Mouse (Mus musculus) midbrain, embryonic 14.5 days (tissue): ENCODE measurements at regions not wholly inside any gene's neighbourhood (a gene's known extent, or its start where the extent isn't known, plus 50 kb on each side); places are given as distances from the start of the nearest gene placed in this dataset.

Experiments
- ATAC-seq: fragments of 200-750 bp; cut with Nextera tagmentation; 2 replicates; pipeline ENCODE4 v1.8.0; 2017; ENCODE audit warnings: moderate number of reproducible peaks, moderate library complexity; ENCODE audit not compliant: low FRiP score, low TSS enrichment
- DNase-seq: peaks from one replicate; pipeline ENCODE4 v3.0.0-alpha.2; 2015
- H3K27ac ChIP-seq: fragments of 300-500 bp; sonication (generic); replicated peaks from 2 replicates; pipeline ENCODE4 v1.5.1; 2014; ENCODE audit warnings: mild to moderate bottlenecking, low read depth, low read length, moderate library complexity
- H3K27me3 ChIP-seq: fragments of 300-500 bp; sonication (generic); 2 replicates; pipeline ENCODE4 v1.6.1; 2014; ENCODE audit warnings: low read length, control low read depth, mixed read lengths; ENCODE audit not compliant: control insufficient read depth, insufficient read depth
- H3K36me3 ChIP-seq: fragments of 300-500 bp; sonication (generic); 2 replicates; pipeline ENCODE4 v1.6.1; 2014; ENCODE audit warnings: low read length, control low read depth; ENCODE audit not compliant: control insufficient read depth, insufficient read depth
- H3K4me1 ChIP-seq: fragments of 300-500 bp; sonication (generic); 2 replicates; pipeline ENCODE4 v1.6.1; 2014; ENCODE audit warnings: mild to moderate bottlenecking, antibody characterized with exemption, low read length, control low read depth; ENCODE audit not compliant: control insufficient read depth, insufficient read depth
- H3K4me2 ChIP-seq: fragments of 300-500 bp; sonication (generic); 2 replicates; pipeline ENCODE4 v1.6.1; 2014; ENCODE audit warnings: mild to moderate bottlenecking, low read length, moderate library complexity
- H3K4me3 ChIP-seq: fragments of 300-500 bp; sonication (generic); replicated peaks from 2 replicates; pipeline ENCODE4 v1.5.1; 2014; ENCODE audit warnings: low read depth, low read length
- H3K9ac ChIP-seq: fragments of 300-500 bp; sonication (generic); replicated peaks from 2 replicates; pipeline ENCODE4 v1.6.1; 2014; ENCODE audit warnings: mild to moderate bottlenecking, low read length, moderate library complexity
- H3K9me3 ChIP-seq: fragments of 300-500 bp; sonication (generic); 2 replicates; pipeline ENCODE4 v1.6.1; 2016; ENCODE audit warnings: low read length, control low read depth, mixed read lengths; ENCODE audit not compliant: control insufficient read depth
- WGBS: fragments of 180-500 bp; shearing (Covaris S2); extraction: QIAGEN DNeasy Blood & Tissue Kit; methylation state at CpG from one replicate; pipeline ENCODE4 v1.1.7; 2014; 5-methylcytosine and 5-hydroxymethylcytosine counted together

- DNase-seq (no peak), ATAC-seq (no peak)
These were observed 284.6 kb upstream of the Dab2 start for GRCm38 (mm10) chr15:6014982-6015381.

DNA sequence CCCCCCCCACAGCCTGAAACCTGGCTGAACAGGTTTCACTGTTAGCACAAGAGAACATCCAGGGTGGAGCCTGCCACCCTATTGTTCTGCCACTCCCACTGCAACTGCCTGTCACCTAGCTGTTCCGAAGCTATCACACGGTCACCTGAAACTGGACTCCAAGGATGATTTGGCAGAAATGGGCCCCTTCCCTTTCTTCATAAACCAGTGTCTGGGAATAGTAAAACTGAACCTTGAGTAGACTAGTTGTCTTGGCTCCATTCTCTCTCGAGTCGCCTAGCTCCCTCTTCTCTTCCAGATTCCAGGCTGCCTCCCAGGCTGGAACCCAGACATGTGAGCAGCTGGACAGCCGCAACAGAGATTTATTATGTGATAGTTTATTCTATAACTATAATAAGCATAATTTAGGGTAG, 282.9 kb upstream of the Dab2 start:
- H3K27me3 ChIP-seq, result no peaks in the 10 kb centered on the region
- no peak for ATAC-seq
- no peaks in the 10 kb centered on the region for H3K9me3 ChIP-seq
- no peak overlapping the region for H3K4me3 ChIP-seq
- no peak for DNase-seq
- 70% methylated on average over 5 of the region's 5 CpGs for WGBS
- H3K4me2 ChIP-seq, result no peak overlapping the region
- no peak overlapping the region for H3K27ac ChIP-seq
- H3K4me1 ChIP-seq, result no peaks in the 10 kb centered on the region
- H3K36me3 ChIP-seq, result no peaks in the 10 kb centered on the region
- H3K9ac ChIP-seq, result no peak overlapping the region

More at GRCm38 (mm10) chr15:6014982-6015381, 284.6 kb upstream of the Dab2 start:
- Histone ChIP-seq H3K36me3 (no peaks in the 10 kb centered on the region), H3K4me1 (no peaks in the 10 kb centered on the region), H3K9me3 (no peaks in the 10 kb centered on the region), H3K4me3 (no peak overlapping the region), H3K4me2 (no peak overlapping the region), H3K27me3 (no peaks in the 10 kb centered on the region), H3K27ac (no peak overlapping the region), H3K9ac (no peak overlapping the region)
- 74% methylated on average over 1 of the region's 1 CpGs for WGBS

GRCm38 (mm10) chr15:6025543-6025942, 274.0 kb upstream of the Dab2 start:
- no peak overlapping the region for H3K9ac ChIP-seq
- 78% methylated on average over 4 of the region's 4 CpGs for WGBS
- H3K4me1 ChIP-seq, result no peaks in the 10 kb centered on the region
- H3K4me2 ChIP-seq, result no peak overlapping the region
- no peak overlapping the region for H3K27ac ChIP-seq
- no peaks in the 10 kb centered on the region for H3K9me3 ChIP-seq
- H3K36me3 ChIP-seq, result no peaks in the 10 kb centered on the region
- H3K27me3 ChIP-seq, result no peaks in the 10 kb centered on the region
- ATAC-seq (no peak), DNase-seq (no peak)
- H3K4me3 ChIP-seq, result no peak overlapping the region

DNA sequence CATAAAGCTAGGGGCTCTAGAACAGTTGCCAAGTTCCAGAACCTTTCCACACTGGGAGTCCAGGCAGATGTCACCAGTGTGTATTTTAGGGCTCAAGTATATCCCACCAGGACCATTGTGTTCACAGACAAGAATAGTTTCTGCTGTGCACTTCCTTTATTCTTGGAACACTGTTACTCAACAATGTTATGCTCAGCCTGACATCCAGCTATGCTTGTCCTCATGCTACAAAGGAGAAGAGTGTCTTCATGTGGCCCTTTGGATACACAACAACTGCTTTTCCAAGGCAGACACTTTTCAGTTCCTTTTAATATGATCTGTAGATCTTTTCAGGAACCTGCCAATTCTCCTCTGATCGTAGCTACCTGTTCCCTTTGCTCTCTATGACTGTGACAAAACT, 270.4 kb upstream of the Dab2 start:
- DNase-seq (no peak), ATAC-seq (no peak)
- H3K4me2 ChIP-seq, result no peak overlapping the region
- no peaks in the 10 kb centered on the region for H3K36me3 ChIP-seq
- no peak overlapping the region for H3K27ac ChIP-seq
- H3K9me3 ChIP-seq, result no peaks in the 10 kb centered on the region
- H3K9ac ChIP-seq, result no peak overlapping the region
- H3K4me3 ChIP-seq, result no peak overlapping the region
- WGBS, result 91% methylated on average over 1 of the region's 1 CpGs
- H3K27me3 ChIP-seq, result no peaks in the 10 kb centered on the region
- no peaks in the 10 kb centered on the region for H3K4me1 ChIP-seq

DNA sequence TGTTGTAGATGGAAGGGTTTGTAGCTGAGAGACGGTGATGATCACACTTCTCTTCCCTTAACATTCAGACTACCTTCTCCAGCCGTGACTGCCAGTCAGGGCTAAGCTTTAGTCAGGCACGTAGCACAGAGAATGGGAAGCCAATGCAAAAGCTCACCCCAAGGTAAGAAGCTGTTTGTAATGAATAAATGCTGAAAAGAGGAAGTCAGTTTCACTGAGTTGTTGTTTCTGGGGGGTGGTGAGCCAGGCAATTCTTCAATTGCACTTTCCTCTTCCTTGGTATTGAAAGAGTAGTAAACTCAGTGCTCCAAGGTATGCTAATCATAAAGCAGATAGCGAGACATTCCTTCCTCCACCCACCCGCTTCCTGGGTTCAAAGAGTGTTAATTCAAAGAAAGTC, 269.2 kb upstream of the Dab2 start:
- Histone ChIP-seq H3K27ac (no peak overlapping the region), H3K4me1 (no peaks in the 10 kb centered on the region), H3K4me2 (no peak overlapping the region), H3K4me3 (no peak overlapping the region), H3K27me3 (no peaks in the 10 kb centered on the region), H3K9ac (no peak overlapping the region), H3K9me3 (no peaks in the 10 kb centered on the region), H3K36me3 (no peaks in the 10 kb centered on the region)
- ATAC-seq (no peak), DNase-seq (no peak)
- 86% methylated on average over 5 of the region's 5 CpGs for WGBS

DNA sequence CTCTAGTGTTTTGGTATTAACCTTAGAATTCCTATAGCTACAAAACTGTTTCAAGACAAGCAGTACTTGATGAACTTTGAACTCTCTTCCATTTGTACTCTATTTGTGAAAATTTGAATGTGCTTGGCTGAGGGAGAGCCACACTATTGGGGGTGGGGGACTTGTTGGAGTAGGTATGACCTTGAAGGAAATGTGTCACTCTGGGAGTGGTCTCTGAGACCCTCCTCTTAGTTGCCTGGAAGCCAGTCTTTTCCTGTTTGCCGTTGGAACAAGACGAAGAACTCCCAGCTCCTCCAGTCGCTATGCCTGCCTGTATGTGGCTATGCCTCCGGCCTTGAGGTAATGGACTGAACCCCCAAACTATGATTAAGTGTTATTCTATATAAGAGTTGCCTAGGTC, 265.4 kb upstream of the Dab2 start:
- Histone ChIP-seq H3K27ac (no peak overlapping the region), H3K4me3 (no peak overlapping the region), H3K9me3 (no peaks in the 10 kb centered on the region), H3K4me1 (no peaks in the 10 kb centered on the region), H3K36me3 (no peaks in the 10 kb centered on the region), H3K27me3 (no peaks in the 10 kb centered on the region), H3K9ac (no peak overlapping the region), H3K4me2 (no peak overlapping the region)
- ATAC-seq, result no peak
- DNase-seq, result no peak
- 95% methylated on average over 4 of the region's 4 CpGs for WGBS

GRCm38 (mm10) chr15:6044511-6045256, 254.9 kb upstream of the Dab2 start:
- Histone ChIP-seq H3K27me3 (no peaks in the 10 kb centered on the region), H3K27ac (no peak overlapping the region), H3K4me1 (no peaks in the 10 kb centered on the region), H3K4me2 (no peak overlapping the region), H3K36me3 (no peaks in the 10 kb centered on the region), H3K9ac (no peak overlapping the region), H3K4me3 (no peak overlapping the region), H3K9me3 (no peaks in the 10 kb centered on the region)
- no peak for ATAC-seq
- WGBS, result 53% methylated on average over 10 of the region's 10 CpGs
- no peak for DNase-seq

DNA sequence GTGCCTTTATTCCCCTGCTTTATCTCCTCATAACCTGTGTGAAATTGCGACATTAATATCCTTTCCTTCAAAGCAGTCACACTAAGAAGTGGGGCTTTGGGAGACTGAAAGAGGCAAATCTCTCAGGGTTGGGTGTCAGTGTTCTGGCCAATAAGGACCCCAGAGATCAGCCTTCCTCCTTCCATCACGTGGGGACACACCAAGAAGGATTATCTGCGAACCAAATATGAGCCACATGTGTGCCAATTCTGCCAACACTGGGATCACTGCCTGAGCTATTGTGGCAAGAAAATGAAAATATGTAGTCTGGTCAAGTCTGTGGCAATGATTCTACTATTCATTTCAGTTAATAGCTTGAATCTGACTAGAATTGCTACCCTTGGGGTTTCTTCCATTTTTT, 243.9 kb upstream of the Dab2 start:
- 81% methylated on average over 3 of the region's 3 CpGs for WGBS
- Histone ChIP-seq H3K4me1 (no peaks in the 10 kb centered on the region), H3K36me3 (no peaks in the 10 kb centered on the region), H3K27ac (no peak overlapping the region), H3K27me3 (no peaks in the 10 kb centered on the region), H3K4me2 (no peak overlapping the region), H3K9ac (no peak overlapping the region), H3K9me3 (no peaks in the 10 kb centered on the region), H3K4me3 (no peak overlapping the region)
- DNase-seq, result no peak
- no peak for ATAC-seq

GRCm38 (mm10) chr15:6056887-6057626, 242.5 kb upstream of the Dab2 start:
- DNase-seq (no peak), ATAC-seq (no peak; the same call in 1 of the 2 replicates)
- Histone ChIP-seq H3K27me3 (no peaks in the 10 kb centered on the region), H3K36me3 (no peaks in the 10 kb centered on the region), H3K27ac (no peak overlapping the region), H3K4me2 (no peak overlapping the region), H3K9me3 (no peaks in the 10 kb centered on the region), H3K4me1 (no peaks in the 10 kb centered on the region), H3K4me3 (no peak overlapping the region), H3K9ac (no peak overlapping the region)
- WGBS, result 63% methylated on average over 11 of the region's 11 CpGs
